In the genomic region with DNA sequence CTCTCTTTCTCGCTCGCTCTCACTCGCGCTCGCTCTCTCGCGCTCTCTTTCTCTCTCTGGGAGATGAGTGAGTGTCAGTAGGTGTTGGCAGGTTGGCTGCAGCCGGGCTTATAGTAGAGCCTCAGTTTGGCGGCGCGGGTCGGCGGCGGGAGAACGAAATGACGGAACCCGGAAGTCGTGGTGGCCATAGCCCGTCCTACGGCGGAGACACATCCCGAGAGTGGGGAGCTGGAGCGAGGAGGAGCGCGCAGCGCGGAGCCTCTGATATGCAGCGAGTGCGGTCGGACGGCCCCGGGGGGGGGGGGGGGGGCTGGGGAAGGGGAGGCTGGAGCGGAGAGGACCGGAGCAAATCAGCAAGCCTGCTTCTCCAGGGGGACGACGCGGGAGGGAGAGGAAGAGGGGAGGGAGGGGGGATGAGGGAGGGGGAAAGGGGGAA, we compare ENCODE assay signal across 8 mouse cellular contexts. TPM values are rescaled to one million over a fixed set of nuclear protein-coding genes. Genes with fewer than 3 reads are reported as not detected.
DNase-seq lines count a peak whose midpoint lies in the region; ATAC-seq lines count a peak whose summit lies in the region.

TSS of gene Meis2 (minus strand) at position 270 of the 436 bp plus-strand sequence.

- peak within 1 kb of the TSS; percentile 96 for H3K27ac ChIP-seq in forebrain, embryonic 11.5 days (ENCODE audit: low read depth, low read length)
- H3K27ac ChIP-seq in heart, embryonic 16.5 days (ENCODE audit: low read length) = peak within 1 kb of the TSS; percentile 99
- peak within 1 kb of the TSS; percentile 68 for H3K27ac ChIP-seq in liver, embryonic 15.5 days (replicated peaks)
- H3K27ac ChIP-seq in neural tube, embryonic 13.5 days (replicated peaks) = peak within 1 kb of the TSS; percentile 98

- H3K4me1 ChIP-seq in forebrain, embryonic 11.5 days (replicated peaks; ENCODE audit: control insufficient read depth, insufficient read depth, low read length) = peaks cover 4% of the 10 kb centered on the region; the same call in 1 of the 2 replicates
- H3K4me1 ChIP-seq in heart, embryonic 16.5 days (ENCODE audit: control insufficient read depth, insufficient read depth, low read length) = peaks cover 5% of the 10 kb centered on the region; the same call in 1 of the 2 replicates
- no peaks in the 10 kb centered on the region; the same call in none of the 2 replicates for H3K4me1 ChIP-seq in liver, embryonic 15.5 days (replicated peaks)
- H3K4me1 ChIP-seq in neural tube, embryonic 13.5 days (replicated peaks) = peaks cover 54% of the 10 kb centered on the region

- peak within 1 kb of the TSS; percentile 97 for H3K9ac ChIP-seq in forebrain, embryonic 11.5 days (ENCODE audit: low read length)
- peak within 1 kb of the TSS; percentile 86 for H3K9ac ChIP-seq in heart, embryonic 16.5 days (ENCODE audit: low read length)
- H3K9ac ChIP-seq in liver, embryonic 15.5 days = no peak within 1 kb of the TSS
- H3K9ac ChIP-seq in neural tube, embryonic 13.5 days = peak within 1 kb of the TSS; percentile 96

- ATAC-seq in forebrain, embryonic 11.5 days (replicated peaks; ENCODE audit: low FRiP score) = peak; percentile 78
- peak; percentile 81 for ATAC-seq in heart, embryonic 16.5 days (replicated peaks; ENCODE audit: extremely low read depth, insufficient read depth, low FRiP score)
- ATAC-seq in liver, embryonic 15.5 days (ENCODE audit: insufficient read depth) = peak; percentile 61
- ATAC-seq in neural tube, embryonic 13.5 days (ENCODE audit: low read depth) = peak; percentile 77

- DNase-seq in thymus, postnatal 4 days = peak; percentile 31
- no peak for DNase-seq in thymus, postnatal 36 days
- peak; percentile 94 for DNase-seq in forebrain, embryonic 11.5 days (ENCODE audit: low spot score)
- peak; percentile 86 to 89 for DNase-seq in kidney, postnatal 36 days
- DNase-seq in urinary bladder, adult 2 months (ENCODE audit: low spot score) = peak; percentile 81

- H3K36me3 ChIP-seq in forebrain, embryonic 11.5 days (ENCODE audit: control insufficient read depth, insufficient read depth, low read length) = no peaks in the 10 kb centered on the region
- no peaks in the 10 kb centered on the region for H3K36me3 ChIP-seq in heart, embryonic 16.5 days (ENCODE audit: control insufficient read depth, insufficient read depth)
- no peaks in the 10 kb centered on the region for H3K36me3 ChIP-seq in liver, embryonic 15.5 days (replicated peaks)
- H3K36me3 ChIP-seq in neural tube, embryonic 13.5 days = no peaks in the 10 kb centered on the region

- no peaks in the 10 kb centered on the region; the same call in 1 of the 2 replicates for H3K27me3 ChIP-seq in forebrain, embryonic 11.5 days (ENCODE audit: control insufficient read depth, insufficient read depth, low read length)
- H3K27me3 ChIP-seq in heart, embryonic 16.5 days (ENCODE audit: control insufficient read depth, insufficient read depth, low read length) = no peaks in the 10 kb centered on the region
- H3K27me3 ChIP-seq in liver, embryonic 15.5 days = peaks cover 100% of the 10 kb centered on the region
- H3K27me3 ChIP-seq in neural tube, embryonic 13.5 days = no peaks in the 10 kb centered on the region; the same call in 1 of the 2 replicates

- no peaks in the 10 kb centered on the region for H3K9me3 ChIP-seq in forebrain, embryonic 11.5 days (ENCODE audit: control insufficient read depth, low read length)
- no peaks in the 10 kb centered on the region for H3K9me3 ChIP-seq in heart, embryonic 16.5 days (replicated peaks; ENCODE audit: control insufficient read depth, low read length)
- H3K9me3 ChIP-seq in liver, embryonic 15.5 days (replicated peaks) = no peaks in the 10 kb centered on the region
- H3K9me3 ChIP-seq in neural tube, embryonic 13.5 days = no peaks in the 10 kb centered on the region

- peak within 1 kb of the TSS; percentile 75 for H3K4me3 ChIP-seq in forebrain, embryonic 11.5 days (ENCODE audit: low read depth, low read length)
- H3K4me3 ChIP-seq in heart, embryonic 16.5 days (ENCODE audit: low read length) = peak within 1 kb of the TSS; percentile 76
- peak within 1 kb of the TSS; percentile 54 for H3K4me3 ChIP-seq in liver, embryonic 15.5 days (replicated peaks)
- H3K4me3 ChIP-seq in neural tube, embryonic 13.5 days = peak within 1 kb of the TSS; percentile 73

- under 1% methylated on average over 29 of the region's 37 CpGs for WGBS in forebrain, embryonic 11.5 days
- WGBS in heart, embryonic 16.5 days = under 1% methylated on average over 36 of the region's 37 CpGs
- WGBS in liver, embryonic 15.5 days (ENCODE audit: insufficient replicate concordance) = under 1% methylated on average over 32 of the region's 37 CpGs
- 1% methylated on average over 32 of the region's 37 CpGs for WGBS in neural tube, embryonic 13.5 days

- peak within 1 kb of the TSS; percentile 82 for H3K4me2 ChIP-seq in forebrain, embryonic 11.5 days (ENCODE audit: low read depth, low read length, severe bottlenecking)
- H3K4me2 ChIP-seq in heart, embryonic 16.5 days (ENCODE audit: low read depth, low read length) = peak within 1 kb of the TSS; percentile 90
- H3K4me2 ChIP-seq in liver, embryonic 15.5 days = peak within 1 kb of the TSS; percentile 64
- H3K4me2 ChIP-seq in neural tube, embryonic 13.5 days = peak within 1 kb of the TSS; percentile 84

RNA-seq across cellular contexts. Expression of gene Meis2, which starts in this region (rescaled TPM):
- 75.4 and 77.2 TPM in 2 replicates for polyA plus RNA-seq in forebrain, embryonic 11.5 days (2014; fragmentation: Nextera tagmentation; extraction: Ambion mirVana)
- 22.1 and 22.6 TPM in 2 replicates for polyA plus RNA-seq in heart, embryonic 16.5 days (2015; fragmentation: Nextera tagmentation; extraction: Ambion mirVana)
- 1.4 and 2.3 TPM in 2 replicates for polyA plus RNA-seq in liver, embryonic 15.5 days (2015; fragmentation: Nextera tagmentation; extraction: Ambion mirVana)
- 92.0 and 98.7 TPM in 2 replicates for polyA plus RNA-seq in neural tube, embryonic 13.5 days (2015; fragmentation: Nextera tagmentation; extraction: Ambion mirVana)
- 40.7 and 60.6 TPM in 2 replicates for polyA plus RNA-seq in urinary bladder, adult 2 months (2012; rRNA removed)

Comparison
In these comparisons a context has a peak if more than half of its experiments do, and no peak if none do; other contexts are left out.
1. DNase-seq: peak in thymus, postnatal 4 days (single experiment), forebrain, embryonic 11.5 days (single experiment), kidney, postnatal 36 days (2 of 2) and urinary bladder, adult 2 months (single experiment); none in thymus, postnatal 36 days (0 of 2).
2. Peak in every context shown above with its lines, with median percentiles within 50 percentile points of each other: ATAC-seq, H3K27ac ChIP-seq, H3K4me2 ChIP-seq and H3K4me3 ChIP-seq.